Mouse (Mus musculus): ENCODE measurements around the gene Rimklb.
"Not testable (repeated sequence)": the region's sequence is repeated elsewhere in the genome, so short reads cannot be mapped to it uniquely, and the experiment has no call there.

Gene Rimklb

DNA sequence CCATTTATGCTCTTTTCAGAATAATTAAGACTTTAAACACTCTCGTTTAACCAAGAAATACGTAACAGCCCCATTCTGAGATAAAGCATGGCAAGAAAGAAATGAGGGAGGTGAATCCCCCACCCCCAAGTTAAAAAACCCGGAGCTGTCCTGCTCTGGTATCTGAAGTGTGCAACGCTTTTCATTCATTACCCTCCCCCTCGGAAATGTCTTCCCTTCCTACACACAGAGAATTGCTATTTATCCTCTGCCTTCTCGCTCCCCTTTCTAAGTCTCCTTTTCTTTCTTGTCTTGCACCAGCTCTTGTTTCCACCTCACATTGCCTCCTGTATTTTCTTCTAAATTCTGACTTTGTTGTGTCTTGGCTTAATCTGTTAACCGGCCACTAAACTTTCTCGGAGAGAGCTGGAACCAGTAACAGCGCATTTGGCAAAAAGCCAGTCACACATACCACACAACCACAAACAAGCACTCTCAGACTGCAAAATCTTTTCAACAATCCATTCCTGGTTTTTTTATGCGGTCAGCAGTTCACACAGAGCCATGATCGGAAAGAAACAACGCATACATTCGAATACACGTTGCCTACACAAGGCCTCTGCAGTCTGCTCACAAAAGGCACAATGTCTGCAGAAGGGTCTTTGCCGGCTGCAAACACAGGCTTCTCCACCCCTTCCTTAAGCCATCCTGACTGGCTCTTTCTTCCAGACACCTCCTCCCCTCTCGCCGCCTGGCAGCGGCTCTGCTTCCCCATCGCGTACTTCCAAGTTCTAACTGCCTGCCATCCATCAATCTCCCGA, 3.3 kb downstream of the Rimklb start:
- DNase-seq (ENCODE audit: low read depth): peak; percentile 87

GRCm38 (mm10) chr6:122493799-122494472, 4.6 kb downstream of the Rimklb start:
- DNase-seq (ENCODE audit: low read depth): no peak

DNA sequence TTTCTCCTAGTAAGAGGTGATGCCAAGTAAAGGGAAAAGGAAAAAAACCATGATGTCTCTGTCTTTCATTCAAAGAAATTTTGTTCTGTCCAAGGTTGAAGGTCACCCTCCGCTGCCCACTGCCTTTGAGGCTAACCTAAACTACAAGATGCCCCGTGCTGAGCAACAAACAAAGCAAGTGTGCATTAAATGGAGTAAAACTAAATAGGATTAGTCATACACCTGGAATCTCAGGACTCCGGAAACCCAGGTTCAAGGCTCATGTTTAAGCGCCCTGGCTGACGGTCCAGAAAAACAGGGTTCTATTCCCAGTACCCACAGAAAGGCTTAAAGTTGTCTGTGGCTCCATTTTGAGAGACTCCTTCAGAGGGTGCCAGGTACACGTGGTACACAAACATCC, 6.1 kb downstream of the Rimklb start:
- no peak for DNase-seq (ENCODE audit: low read depth)

DNA sequence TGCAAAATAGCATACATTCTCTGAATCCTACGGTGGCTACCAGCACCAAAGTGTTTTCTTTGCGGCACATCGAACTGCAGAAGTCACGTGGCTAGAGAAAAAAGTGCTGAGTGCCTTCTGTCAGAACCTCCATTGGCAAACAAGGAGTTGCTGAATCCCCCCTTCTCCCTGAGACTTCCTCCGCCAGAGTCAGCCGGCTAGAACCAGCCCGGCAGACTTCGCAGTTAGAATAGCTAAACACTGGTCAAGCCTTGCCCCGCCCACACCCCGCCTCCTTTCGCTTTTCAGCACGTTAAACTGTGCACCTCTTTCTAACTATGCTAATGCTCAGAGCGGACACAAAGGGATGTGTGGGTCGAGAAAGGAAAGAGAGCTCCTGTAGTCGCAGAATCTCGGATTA, 7.0 kb downstream of the Rimklb start:
- peak; percentile 94 for DNase-seq (ENCODE audit: low read depth)

GRCm38 (mm10) chr6:122490929-122491512, 7.5 kb downstream of the Rimklb start:
- DNase-seq (ENCODE audit: low read depth): peak; percentile 58

DNA sequence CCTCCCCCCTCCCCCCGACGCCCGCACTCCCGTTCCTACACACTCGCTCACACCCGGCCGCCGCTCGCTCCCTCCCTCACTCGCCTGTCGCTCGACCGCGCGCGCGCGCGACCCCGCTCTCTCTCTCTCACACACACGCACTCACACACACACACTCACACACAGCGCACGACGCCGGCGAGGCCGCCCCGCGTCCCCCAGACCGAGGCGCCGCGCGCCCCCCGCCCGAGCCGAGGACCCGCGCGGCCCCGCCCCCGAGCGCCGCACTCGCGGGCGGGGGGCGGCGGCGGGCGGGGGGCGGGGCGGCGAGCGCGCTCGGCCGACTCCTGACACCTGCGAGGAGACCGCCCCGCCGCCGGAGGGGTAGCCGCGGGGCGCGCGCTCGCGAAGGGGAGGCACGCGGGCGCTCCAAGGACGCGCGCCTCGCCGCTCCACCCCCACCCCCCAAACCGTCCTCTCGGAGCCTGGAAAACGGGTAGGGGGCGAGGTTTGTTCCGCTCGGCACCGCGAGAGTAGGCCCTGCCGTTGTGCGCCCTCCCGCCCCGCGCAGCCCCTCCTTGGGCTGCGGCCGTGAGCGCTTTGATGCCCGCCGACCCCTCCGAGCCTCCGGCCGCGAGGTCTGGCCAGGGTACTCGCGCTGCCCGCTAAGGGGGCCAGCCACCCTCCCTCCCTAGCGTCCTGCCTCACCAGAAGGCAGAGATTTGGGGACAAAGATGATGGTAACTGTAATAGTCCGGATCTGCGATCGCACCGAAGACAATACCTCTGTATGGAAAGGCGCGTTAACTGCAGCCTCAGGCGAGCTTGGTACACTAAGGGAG, 12.1 kb downstream of the Rimklb start:
- no peak for DNase-seq (ENCODE audit: low read depth)

GRCm38 (mm10) chr6:122485401-122486296, 12.9 kb downstream of the Rimklb start:
- DNase-seq (ENCODE audit: low read depth): no peak

GRCm38 (mm10) chr6:122478062-122478461, 20.5 kb downstream of the Rimklb start:
- no peak for DNase-seq (ENCODE audit: low read depth)

DNA sequence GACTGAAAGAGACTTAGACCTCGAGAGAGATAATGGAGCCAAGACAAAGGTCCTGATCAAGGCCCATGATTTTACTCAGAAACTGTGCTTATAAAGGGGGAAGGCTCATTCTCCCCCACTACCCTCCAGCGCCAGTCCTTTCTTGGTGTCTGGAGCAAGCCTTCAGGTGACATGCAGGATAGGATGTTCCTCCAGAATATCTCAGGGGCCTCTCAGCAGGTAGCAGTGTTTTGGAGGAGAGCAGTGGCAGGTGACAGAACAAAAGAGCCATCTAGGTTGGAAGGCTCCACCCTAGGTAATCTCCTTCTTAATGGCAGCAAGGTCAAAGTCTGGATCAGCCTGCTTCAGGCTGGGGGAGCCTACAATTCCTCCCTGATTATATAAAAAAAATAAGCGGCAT, 27.1 kb downstream of the Rimklb start:
- DNase-seq (ENCODE audit: low read depth): not testable (repeated sequence)

DNA sequence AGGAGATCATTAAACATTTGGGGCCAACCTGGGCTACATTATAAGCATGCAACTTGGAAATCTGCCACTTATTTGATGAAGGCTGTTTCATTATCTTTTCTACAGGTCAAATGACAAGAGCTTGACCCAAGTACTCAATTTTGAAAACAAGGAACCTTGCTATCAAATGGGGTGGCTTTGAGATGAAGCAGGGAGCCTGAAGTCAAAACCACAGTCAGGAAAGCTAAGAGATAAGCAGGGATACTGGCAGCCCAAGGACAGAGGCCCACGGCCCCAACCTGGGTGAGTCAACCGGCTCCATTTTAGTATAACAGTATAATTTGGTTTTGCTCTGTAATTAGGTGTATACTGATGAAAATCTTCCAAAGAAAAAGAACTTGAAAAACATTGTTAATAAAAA, 28.3 kb downstream of the Rimklb start:
- no peak for DNase-seq (ENCODE audit: low read depth)

GRCm38 (mm10) chr6:122469030-122469640, 29.4 kb downstream of the Rimklb start:
- DNase-seq (ENCODE audit: low read depth): peak; percentile 25

DNA sequence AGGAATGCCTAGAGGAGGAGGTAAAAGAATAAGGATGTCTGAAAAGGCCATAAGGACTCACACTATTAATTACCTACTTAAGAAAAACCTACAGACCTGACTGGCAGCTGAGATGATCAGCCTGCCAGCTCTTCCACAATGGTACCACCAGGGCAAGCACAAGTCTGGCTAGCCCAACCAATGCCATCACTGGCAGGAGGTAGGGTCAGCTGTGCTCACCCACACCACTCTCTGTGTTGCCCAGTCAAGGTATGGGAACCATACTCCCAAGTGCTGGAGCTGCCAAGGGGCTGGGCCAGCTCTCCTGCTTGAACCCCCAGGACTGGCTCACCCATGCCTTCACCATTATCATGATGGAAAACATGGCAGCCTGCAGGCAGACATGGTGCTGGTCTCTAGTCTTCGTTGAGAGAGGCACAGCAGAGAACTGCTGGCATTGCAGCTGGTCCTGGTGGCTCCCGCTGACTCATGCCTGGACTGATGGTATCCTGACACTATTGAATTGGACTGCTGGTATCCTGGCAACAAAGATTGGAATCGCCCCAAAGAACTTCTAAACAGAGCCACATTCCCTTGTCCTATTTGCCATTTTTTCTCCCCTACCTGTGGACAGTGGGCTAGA, 32.4 kb downstream of the Rimklb start:
- peak; percentile 44 for DNase-seq (ENCODE audit: low read depth)

- no peak for DNase-seq (ENCODE audit: low read depth)
Measured at GRCm38 (mm10) chr6:122458946-122459693, 39.4 kb downstream of the Rimklb start.

GRCm38 (mm10) chr6:122447848-122448247, 50.7 kb downstream of the Rimklb start:
- DNase-seq (ENCODE audit: low read depth): no peak

- DNase-seq (ENCODE audit: low read depth): no peak
Measured at GRCm38 (mm10) chr6:122445215-122445614, 53.3 kb downstream of the Rimklb start.

- peak; percentile 5 for DNase-seq (ENCODE audit: low read depth)
Measured at GRCm38 (mm10) chr6:122440632-122441226, 57.8 kb downstream of the Rimklb start.

DNA sequence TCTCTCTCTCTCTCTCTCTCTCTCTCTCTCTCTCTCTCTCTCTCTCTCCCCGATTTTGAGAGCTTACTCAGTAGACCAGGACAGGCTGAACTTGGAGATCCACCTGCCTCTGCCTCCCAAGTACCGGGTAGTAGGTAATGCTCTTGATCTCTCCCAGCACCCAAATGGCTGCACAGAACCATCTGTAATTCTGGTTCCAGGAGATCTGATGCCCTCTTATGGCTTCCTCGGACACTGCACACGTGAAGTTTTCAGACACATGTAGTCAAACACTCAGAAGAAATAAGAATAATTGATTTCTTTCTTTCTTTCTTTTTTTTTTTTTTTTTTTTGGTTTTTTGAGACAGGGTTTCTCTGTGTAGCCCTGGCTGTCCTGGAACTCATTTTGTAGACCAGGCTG, 59.3 kb downstream of the Rimklb start:
- no peak for DNase-seq (ENCODE audit: low read depth)

DNA sequence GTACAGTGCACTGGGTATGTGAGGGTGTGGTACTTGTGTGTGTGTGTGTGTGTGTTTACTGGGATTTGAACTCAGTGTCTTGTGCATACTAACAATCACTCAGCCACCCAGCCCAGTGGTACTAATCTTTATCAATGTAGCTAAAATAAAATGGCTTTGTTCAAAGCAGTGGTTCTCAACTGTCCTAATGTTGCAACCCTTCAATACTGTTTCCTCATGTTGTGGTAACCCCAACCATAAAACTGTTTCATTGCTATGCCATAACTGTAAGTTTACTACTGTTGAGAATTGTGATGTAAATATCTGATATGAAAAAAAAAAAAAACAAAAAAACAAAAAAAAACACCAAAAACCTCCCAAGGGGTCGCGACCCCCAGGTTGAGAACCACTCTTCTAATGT, 63.3 kb downstream of the Rimklb start:
- no peak for DNase-seq (ENCODE audit: low read depth)

GRCm38 (mm10) chr6:122427456-122427855, 71.1 kb downstream of the Rimklb start:
- DNase-seq (ENCODE audit: low read depth): no peak

Data from NIH3T3 (cell line).